Mouse (Mus musculus) forebrain, embryonic 10.5 days (tissue): ENCODE data around the gene Tnr. TPM values are rescaled to one million over a fixed set of nuclear protein-coding genes. Genes with fewer than 3 reads are reported as not detected.
"Not testable (repeated sequence)": the region's sequence is repeated elsewhere in the genome, so short reads cannot be mapped to it uniquely, and the experiment has no call there.

ENCODE experiments used
- DNase-seq: peaks from one replicate; pipeline ENCODE4 v3.0.0-alpha.2; 2017; ENCODE audit warnings: low spot score; ENCODE audit errors: extremely low spot score
- H3K27ac ChIP-seq: fragments of 300-500 bp; sonication (generic); 2 replicates; pipeline ENCODE4 v1.5.1; 2016; ENCODE audit warnings: mild to moderate bottlenecking
- H3K27me3 ChIP-seq: fragments of 300-500 bp; sonication (generic); 2 replicates; pipeline ENCODE4 v1.6.1; 2016; ENCODE audit warnings: mild to moderate bottlenecking; ENCODE audit not compliant: poor library complexity, severe bottlenecking
- H3K36me3 ChIP-seq: fragments of 300-500 bp; sonication (generic); replicated peaks from 2 replicates; pipeline ENCODE4 v1.6.1; 2016; ENCODE audit warnings: mild to moderate bottlenecking, moderate library complexity
- H3K4me1 ChIP-seq: fragments of 300-500 bp; sonication (generic); 2 replicates; pipeline ENCODE4 v1.6.1; 2016
- H3K4me3 ChIP-seq: fragments of 300-500 bp; sonication (generic); 2 replicates; pipeline ENCODE4 v1.5.1; 2016; ENCODE audit warnings: mild to moderate bottlenecking, moderate library complexity
- H3K9me3 ChIP-seq: fragments of 300-500 bp; sonication (generic); 2 replicates; pipeline ENCODE4 v1.6.1; 2016; ENCODE audit warnings: mild to moderate bottlenecking, moderate library complexity
- WGBS: fragments of 180-500 bp; shearing (Covaris S2); methylation state at CpG from one replicate; pipeline ENCODE4 v1.1.7; 2016; 5-methylcytosine and 5-hydroxymethylcytosine counted together
- polyA plus RNA-seq: library from polyadenylated mRNA; unstranded; fragments of >200 nt; fragmentation: Nextera tagmentation; extraction: Ambion mirVana; gene quantifications from 2 replicates; pipeline ENCODE4 v1.2.1, GENCODE M21; 2016

The Tnr gene
- polyA plus RNA-seq, 1 experiment from 2014 or later = 0.16 TPM

DNA sequence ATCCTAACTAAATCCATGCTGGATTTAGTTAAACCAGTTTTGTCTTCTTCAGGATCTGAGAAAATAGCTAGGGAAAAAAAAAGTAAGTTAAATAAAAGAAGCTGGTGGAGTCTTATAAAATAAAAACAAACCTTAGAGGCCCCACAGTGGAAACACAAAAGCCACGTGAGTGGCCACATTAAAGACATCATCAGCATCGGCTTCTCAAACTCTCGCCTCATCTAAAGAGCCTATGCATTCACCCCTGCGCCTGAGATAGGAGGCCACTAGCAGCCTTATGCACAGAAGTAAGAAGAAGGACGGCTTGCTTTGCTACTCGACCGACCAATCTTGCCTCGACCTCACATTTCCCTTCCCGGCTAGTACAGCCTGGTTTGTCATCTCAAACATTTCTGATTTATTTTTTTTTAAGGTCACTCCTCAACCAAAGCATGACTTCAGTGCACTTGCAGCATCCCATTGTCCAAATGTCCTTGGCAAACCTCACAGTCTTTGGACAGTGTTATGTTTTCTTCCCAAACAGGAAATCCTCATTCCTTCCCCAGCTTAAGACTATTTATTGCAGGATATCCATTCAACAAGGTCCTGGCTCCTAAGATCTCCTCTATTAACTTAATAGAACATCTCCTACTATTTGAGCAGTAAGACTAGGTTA, 405.2 kb downstream of the Tnr start:
- no peaks in the 10 kb centered on the region for H3K4me1 ChIP-seq
- WGBS = 89% methylated on average over 9 of the region's 9 CpGs
- no peaks in the 10 kb centered on the region for H3K36me3 ChIP-seq
- no peak overlapping the region for H3K4me3 ChIP-seq
- no peak for DNase-seq
- H3K27me3 ChIP-seq = no peaks in the 10 kb centered on the region
- H3K9me3 ChIP-seq = no peaks in the 10 kb centered on the region
- no peak overlapping the region for H3K27ac ChIP-seq

DNA sequence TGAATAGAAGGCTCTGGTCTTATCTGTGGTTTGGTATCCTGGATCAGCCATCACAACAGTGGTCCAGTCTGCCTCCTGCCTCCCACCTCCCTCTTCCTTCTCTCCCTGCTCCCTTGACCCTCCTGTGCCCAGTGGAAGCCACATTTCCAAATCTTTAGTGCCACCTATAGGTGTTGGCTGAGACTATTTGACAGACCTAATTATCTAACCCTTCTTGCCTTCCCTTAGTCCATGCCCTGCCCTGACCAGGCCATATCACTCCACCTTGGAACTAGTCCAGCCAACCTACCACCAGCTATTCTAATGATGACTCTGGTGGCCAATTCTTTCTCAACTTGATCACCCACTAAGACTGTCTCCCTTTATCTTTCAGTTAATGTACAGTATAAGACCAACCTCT, 408.5 kb downstream of the Tnr start:
- Histone ChIP-seq H3K36me3 (no peaks in the 10 kb centered on the region), H3K9me3 (no peaks in the 10 kb centered on the region), H3K27me3 (no peaks in the 10 kb centered on the region), H3K4me3 (no peak overlapping the region), H3K27ac (no peak overlapping the region), H3K4me1 (no peaks in the 10 kb centered on the region)
- DNase-seq = no peak

DNA sequence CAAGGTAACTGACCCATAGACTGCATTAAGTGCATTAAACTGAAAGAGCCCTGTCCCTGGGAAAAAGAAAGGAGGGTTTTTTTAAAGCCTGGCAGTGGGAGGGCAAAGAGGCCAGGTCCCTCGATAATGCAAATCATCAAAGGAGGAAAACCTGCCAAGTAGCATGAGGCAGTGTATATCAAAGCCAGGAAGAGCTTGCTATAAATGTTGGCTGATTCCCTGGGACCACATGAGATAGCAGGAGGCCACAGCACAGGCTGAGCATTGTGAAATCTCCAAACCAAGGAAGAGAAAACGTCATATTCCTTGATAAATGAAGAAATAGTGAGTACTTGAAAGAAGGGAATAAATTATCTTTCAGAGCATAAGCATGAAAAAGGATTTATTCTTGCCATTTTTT, 409.0 kb downstream of the Tnr start:
- DNase-seq = no peak
- Histone ChIP-seq H3K27me3 (no peaks in the 10 kb centered on the region), H3K27ac (no peak overlapping the region), H3K4me3 (no peak overlapping the region), H3K36me3 (no peaks in the 10 kb centered on the region), H3K9me3 (no peaks in the 10 kb centered on the region), H3K4me1 (no peaks in the 10 kb centered on the region)
- 69% methylated on average over 2 of the region's 2 CpGs for WGBS

DNA sequence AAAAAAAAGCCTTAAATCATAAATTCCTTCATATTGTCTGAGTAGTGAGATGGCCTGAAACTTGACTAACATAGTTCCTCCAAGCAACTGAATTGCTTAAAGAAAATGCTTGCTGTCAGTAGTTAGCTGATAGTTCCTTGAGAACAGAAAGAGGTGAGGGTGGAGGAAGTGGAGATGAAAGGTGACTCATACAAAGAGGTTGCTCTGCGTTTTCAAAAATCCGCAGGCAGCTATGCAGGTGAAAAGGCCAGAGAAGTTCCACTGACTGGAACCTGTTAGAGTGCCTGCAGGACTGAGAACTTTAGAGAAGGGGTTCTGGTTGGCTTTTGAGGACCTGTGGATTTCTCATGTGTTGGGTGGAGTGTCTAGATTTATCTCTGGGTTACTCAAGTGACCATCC, 414.9 kb downstream of the Tnr start:
- Histone ChIP-seq H3K36me3 (no peaks in the 10 kb centered on the region), H3K27ac (no peak overlapping the region), H3K4me1 (no peaks in the 10 kb centered on the region), H3K27me3 (no peaks in the 10 kb centered on the region), H3K4me3 (no peak overlapping the region), H3K9me3 (no peaks in the 10 kb centered on the region)
- WGBS = 82% methylated on average over 2 of the region's 2 CpGs
- DNase-seq = no peak

DNA sequence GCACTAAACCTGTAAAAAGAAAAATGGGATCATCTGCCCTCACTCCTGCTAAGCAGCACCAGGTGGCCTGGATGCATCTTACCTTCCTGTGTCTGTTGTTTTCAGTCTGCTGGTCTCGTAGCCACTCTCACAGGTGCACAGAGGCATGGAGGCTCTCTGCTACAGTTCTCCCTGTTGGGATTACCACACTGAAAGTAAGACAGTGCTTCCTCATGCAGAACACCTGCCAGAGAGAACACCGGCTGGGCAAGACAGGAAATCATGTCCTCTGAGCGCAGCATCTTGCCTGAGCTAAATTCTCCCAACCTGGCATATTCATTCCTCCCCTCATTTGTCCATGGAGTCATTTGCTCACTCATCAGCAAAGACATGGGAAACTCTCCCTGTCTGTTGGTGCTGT, 415.8 kb downstream of the Tnr start:
- no peaks in the 10 kb centered on the region for H3K9me3 ChIP-seq
- no peak for DNase-seq
- no peaks in the 10 kb centered on the region for H3K4me1 ChIP-seq
- no peaks in the 10 kb centered on the region for H3K27me3 ChIP-seq
- WGBS = 86% methylated on average over 3 of the region's 3 CpGs
- H3K36me3 ChIP-seq = no peaks in the 10 kb centered on the region
- no peak overlapping the region for H3K4me3 ChIP-seq
- no peak overlapping the region for H3K27ac ChIP-seq

DNA sequence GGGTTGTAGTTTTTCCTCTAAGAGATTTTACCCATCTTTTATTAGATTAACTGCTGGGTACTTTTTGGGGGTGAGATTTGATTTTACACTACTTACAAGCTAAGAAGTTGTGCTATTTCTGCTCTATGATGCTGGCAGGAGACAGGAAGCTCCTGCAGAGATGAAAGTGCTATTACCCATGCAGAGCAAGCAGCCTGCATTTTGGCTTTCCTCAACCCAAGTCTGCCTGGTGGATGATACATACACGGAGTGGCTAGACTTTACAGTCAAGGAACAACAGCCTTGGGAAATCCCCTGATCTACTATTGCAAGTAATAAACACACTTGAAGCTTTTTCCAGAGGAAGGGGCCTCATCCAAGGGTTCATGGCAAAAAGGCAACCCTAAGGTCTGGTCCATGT, 430.0 kb downstream of the Tnr start:
- Histone ChIP-seq H3K4me1 (no peaks in the 10 kb centered on the region), H3K27ac (no peak overlapping the region), H3K36me3 (no peaks in the 10 kb centered on the region), H3K4me3 (no peak overlapping the region), H3K27me3 (no peaks in the 10 kb centered on the region), H3K9me3 (no peaks in the 10 kb centered on the region)
- DNase-seq = no peak
- WGBS = 59% methylated on average over 1 of the region's 1 CpGs

DNA sequence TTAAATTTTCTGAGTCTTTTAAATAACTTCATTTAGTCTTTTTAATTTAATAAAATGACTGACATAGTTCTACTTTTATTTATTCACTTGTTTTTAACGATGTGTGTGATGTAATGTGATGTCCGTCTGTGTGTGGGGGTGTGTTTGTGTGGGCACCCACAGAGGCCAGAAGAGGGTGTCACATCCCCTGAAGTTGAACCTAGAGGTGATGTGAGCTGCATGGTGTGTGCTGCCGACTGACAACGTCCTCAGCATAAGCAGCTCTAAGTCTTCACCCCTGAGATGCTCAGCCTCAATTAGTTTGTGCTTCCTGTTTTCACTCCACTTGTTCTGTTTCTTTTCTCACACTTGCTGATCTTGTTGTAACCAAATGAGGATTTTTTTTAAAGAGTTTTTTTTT, 439.8 kb downstream of the Tnr start:
- no peak for DNase-seq
- Histone ChIP-seq H3K4me1 (peaks cover 6% of the 10 kb centered on the region), H3K9me3 (no peaks in the 10 kb centered on the region), H3K27ac (no peak overlapping the region), H3K36me3 (no peaks in the 10 kb centered on the region), H3K27me3 (no peaks in the 10 kb centered on the region), H3K4me3 (no peak overlapping the region)
- WGBS = 80% methylated on average over 4 of the region's 4 CpGs

DNA sequence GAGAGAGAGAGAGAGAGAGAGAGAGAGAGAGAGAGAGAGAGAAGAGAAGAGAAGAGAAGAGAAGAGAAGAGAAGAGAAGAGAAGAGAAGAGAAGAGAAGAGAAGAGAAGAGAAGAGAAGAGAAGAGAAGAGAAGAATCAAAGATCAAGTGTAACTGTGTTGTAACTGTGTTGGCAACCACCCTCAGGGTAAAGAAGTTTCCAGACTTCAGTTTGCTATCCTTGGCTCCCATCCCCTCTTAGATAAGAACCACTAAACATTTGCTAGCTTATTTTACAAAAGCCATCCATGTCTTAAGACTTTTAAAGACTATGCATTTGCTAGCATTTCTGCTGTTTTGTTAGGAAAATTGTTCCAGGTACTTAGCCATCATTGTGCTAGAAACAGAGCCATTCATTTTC, 442.7 kb downstream of the Tnr start:
- DNase-seq, H3K36me3 ChIP-seq, H3K27me3 ChIP-seq, H3K9me3 ChIP-seq, H3K4me1 ChIP-seq, H3K27ac ChIP-seq, H3K4me3 ChIP-seq: not testable (repeated sequence)

DNA sequence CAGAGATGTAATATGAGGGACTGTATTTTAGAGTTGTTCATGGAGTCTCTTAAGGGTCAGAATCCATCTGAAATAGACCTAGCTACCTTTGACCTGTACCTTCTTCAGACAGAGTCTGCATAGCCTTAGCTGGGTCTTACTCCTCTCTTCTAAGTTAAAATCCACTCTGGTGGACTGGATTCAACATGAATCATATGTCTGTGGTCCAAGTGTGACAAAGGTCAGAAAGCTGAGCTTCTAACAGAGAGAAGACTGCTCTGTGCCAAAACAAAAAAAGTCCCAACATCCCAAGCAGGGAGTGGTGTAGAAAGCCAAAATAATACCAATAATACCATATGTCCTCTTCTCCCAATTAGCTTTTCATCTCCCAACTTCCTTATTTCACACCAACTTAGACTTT, 444.8 kb downstream of the Tnr start:
- no peak for DNase-seq
- Histone ChIP-seq H3K9me3 (no peaks in the 10 kb centered on the region), H3K4me1 (peaks cover 6% of the 10 kb centered on the region), H3K4me3 (no peak overlapping the region), H3K36me3 (no peaks in the 10 kb centered on the region), H3K27ac (no peak overlapping the region), H3K27me3 (no peaks in the 10 kb centered on the region)

DNA sequence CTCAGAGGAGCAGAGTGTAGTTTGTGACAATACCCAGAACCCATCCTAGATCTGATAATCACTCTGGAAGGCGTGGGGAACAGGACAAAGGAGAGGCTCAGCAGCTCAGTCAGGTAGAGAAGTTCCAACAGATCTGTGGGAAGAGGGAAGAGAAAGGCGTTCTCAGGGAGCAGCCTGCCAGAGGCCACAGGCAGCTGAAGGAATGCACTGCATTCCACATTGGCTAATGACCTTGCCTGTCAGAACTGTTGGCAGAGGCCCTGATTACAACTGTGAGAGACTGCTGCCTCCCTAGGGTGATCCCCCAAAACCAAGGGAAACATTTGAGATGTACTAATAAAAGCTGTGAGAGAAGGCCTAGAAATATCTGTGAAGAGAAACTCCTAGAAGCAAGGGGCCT, 454.2 kb downstream of the Tnr start:
- Histone ChIP-seq H3K27me3 (no peaks in the 10 kb centered on the region), H3K4me3 (no peak overlapping the region), H3K27ac (no peak overlapping the region), H3K9me3 (no peaks in the 10 kb centered on the region), H3K36me3 (no peaks in the 10 kb centered on the region), H3K4me1 (no peaks in the 10 kb centered on the region)
- 51% methylated on average over 2 of the region's 2 CpGs for WGBS
- no peak for DNase-seq

DNA sequence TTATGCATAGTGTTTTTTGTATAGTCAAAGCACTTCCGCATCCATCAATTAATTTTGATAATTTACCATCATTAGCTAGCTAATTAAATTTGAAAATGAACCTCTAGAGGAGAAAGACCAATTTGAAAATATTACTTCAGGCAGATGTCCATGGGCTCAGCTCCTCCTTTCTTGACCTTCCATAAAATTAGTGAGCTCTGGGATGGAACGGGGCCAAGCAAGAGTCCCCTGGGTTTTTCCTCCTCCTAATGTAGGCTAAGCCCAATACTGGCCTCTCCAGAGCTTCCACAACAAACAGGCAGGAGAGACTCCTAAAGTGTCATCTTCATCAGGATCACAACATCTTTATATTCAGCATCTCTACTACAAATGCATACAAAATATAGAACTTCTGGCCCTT, 455.5 kb downstream of the Tnr start:
- Histone ChIP-seq H3K27ac (no peak overlapping the region), H3K36me3 (no peaks in the 10 kb centered on the region), H3K27me3 (no peaks in the 10 kb centered on the region), H3K9me3 (no peaks in the 10 kb centered on the region), H3K4me1 (no peaks in the 10 kb centered on the region), H3K4me3 (no peak overlapping the region)
- no peak for DNase-seq
- WGBS = 93% methylated on average over 2 of the region's 2 CpGs

DNA sequence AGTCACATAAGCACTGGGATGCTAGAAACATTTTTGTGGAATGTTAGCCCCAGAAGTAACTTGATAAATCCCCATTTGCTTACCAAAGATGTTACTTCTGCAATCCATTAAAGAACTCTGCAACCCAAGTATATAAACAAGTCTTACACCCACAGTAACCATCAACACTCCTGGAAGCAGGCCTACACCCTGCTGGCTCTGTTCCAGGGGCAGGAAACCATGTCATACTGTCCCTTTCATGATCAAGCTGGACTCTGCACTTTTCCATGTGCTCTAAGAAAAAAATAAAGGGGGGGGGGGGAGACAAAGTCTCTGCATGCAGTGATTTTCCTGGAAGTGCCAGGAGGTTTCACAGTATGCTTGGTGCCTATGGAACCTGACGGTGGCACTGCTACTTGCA, 456.8 kb downstream of the Tnr start:
- Histone ChIP-seq H3K27ac (no peak overlapping the region), H3K4me1 (no peaks in the 10 kb centered on the region), H3K4me3 (no peak overlapping the region), H3K9me3 (no peaks in the 10 kb centered on the region), H3K36me3 (no peaks in the 10 kb centered on the region), H3K27me3 (no peaks in the 10 kb centered on the region)
- 92% methylated on average over 1 of the region's 1 CpGs for WGBS
- DNase-seq = no peak
